8 mouse cellular contexts compared by ENCODE assay signal in genomic region chr1:55238496-55238895, GRCm38 (mm10). TPM values are rescaled to one million over a fixed set of nuclear protein-coding genes. Genes with fewer than 3 reads are reported as not detected.
DNase-seq lines count a peak whose midpoint lies in the region; ATAC-seq and TF ChIP-seq lines count a peak whose summit lies in the region.

No protein-coding gene starts in this region.

- 0 out of 2 replicates have a peak, but pooled peaks cover 9% of the 10 kb centered on the region for H3K36me3 ChIP-seq in lung, embryonic 14.5 days (ENCODE audit: insufficient read depth)
- H3K36me3 ChIP-seq in hindbrain, embryonic 12.5 days, result no peaks in the 10 kb centered on the region
- H3K36me3 ChIP-seq in midbrain, embryonic 15.5 days (replicated peaks), result no peaks in the 10 kb centered on the region

- H3K4me1 ChIP-seq in lung, embryonic 14.5 days (ENCODE audit: insufficient read depth), result peaks cover 14% of the 10 kb centered on the region; the same call in 1 of the 2 replicates
- H3K4me1 ChIP-seq in cortical plate, adult 2 months (ENCODE audit: control insufficient read depth, insufficient read depth, low read length), result peaks cover 10% of the 10 kb centered on the region; the same call in 1 of the 2 replicates
- H3K4me1 ChIP-seq in hindbrain, embryonic 12.5 days, result peaks cover 35% of the 10 kb centered on the region
- peaks cover 45% of the 10 kb centered on the region for H3K4me1 ChIP-seq in midbrain, embryonic 15.5 days

- TF ChIP-seq CTCF in lung, embryonic 14.5 days (IDR thresholded peaks at IDR 0.05; ENCODE audit: low read depth), result no peak
- TF ChIP-seq CTCF in cortical plate, adult 2 months (IDR thresholded peaks at IDR 0.05; ENCODE audit: extremely low read depth, insufficient read depth, low read length), result no peak

- peak overlapping the region; percentile 99 for H3K4me2 ChIP-seq in lung, embryonic 14.5 days
- H3K4me2 ChIP-seq in hindbrain, embryonic 12.5 days (replicated peaks), result peak overlapping the region; percentile 89
- peak overlapping the region; percentile 81 for H3K4me2 ChIP-seq in midbrain, embryonic 15.5 days

- H3K9ac ChIP-seq in lung, embryonic 14.5 days, result peak overlapping the region; percentile 68
- peak overlapping the region; percentile 81 for H3K9ac ChIP-seq in hindbrain, embryonic 12.5 days
- H3K9ac ChIP-seq in midbrain, embryonic 15.5 days, result peak overlapping the region; percentile 64

- no peak overlapping the region for H3K27ac ChIP-seq in lung, embryonic 14.5 days (ENCODE audit: low read depth)
- no peak overlapping the region for H3K27ac ChIP-seq in cortical plate, adult 2 months (ENCODE audit: insufficient read depth, low read length)
- no peak overlapping the region for H3K27ac ChIP-seq in hindbrain, embryonic 12.5 days
- no peak overlapping the region for H3K27ac ChIP-seq in midbrain, embryonic 15.5 days

- peak overlapping the region; percentile 85 for H3K4me3 ChIP-seq in lung, embryonic 14.5 days (ENCODE audit: low read depth, low read length)
- peak overlapping the region; percentile 94 for H3K4me3 ChIP-seq in cortical plate, adult 2 months (ENCODE audit: insufficient read depth, low read length)
- peak overlapping the region; percentile 83 for H3K4me3 ChIP-seq in hindbrain, embryonic 12.5 days
- H3K4me3 ChIP-seq in midbrain, embryonic 15.5 days, result peak overlapping the region; percentile 79

- WGBS in lung, embryonic 14.5 days, result 29% methylated on average over 13 of the region's 13 CpGs
- 23% methylated on average over 13 of the region's 13 CpGs for WGBS in hindbrain, embryonic 12.5 days
- 23% methylated on average over 13 of the region's 13 CpGs for WGBS in midbrain, embryonic 15.5 days

- ATAC-seq in lung, embryonic 14.5 days (ENCODE audit: insufficient read depth), result no peak
- ATAC-seq in hindbrain, embryonic 12.5 days (ENCODE audit: low FRiP score), result no peak
- ATAC-seq in midbrain, embryonic 15.5 days (replicated peaks), result no peak

- no peak for TF ChIP-seq POLR2A in cortical plate, adult 2 months (IDR thresholded peaks at IDR 0.05; ENCODE audit: extremely low read depth, insufficient read depth, low read length)

- DNase-seq in lung, embryonic 14.5 days, result no peak
- no peak for DNase-seq in lung, adult 18-20 months
- no peak for DNase-seq in gastrocnemius, adult 18-20 months (ENCODE audit: low spot score)
- DNase-seq in adrenal gland, adult 8-10 months, result no peak
- no peak for DNase-seq in right cerebral cortex, postnatal 4 days

- H3K27me3 ChIP-seq in lung, embryonic 14.5 days (ENCODE audit: insufficient read depth, low read length), result no peaks in the 10 kb centered on the region
- H3K27me3 ChIP-seq in hindbrain, embryonic 12.5 days, result no peaks in the 10 kb centered on the region
- no peaks in the 10 kb centered on the region for H3K27me3 ChIP-seq in midbrain, embryonic 15.5 days (replicated peaks)

- no peaks in the 10 kb centered on the region for H3K9me3 ChIP-seq in lung, embryonic 14.5 days (ENCODE audit: low read depth, low read length)
- no peaks in the 10 kb centered on the region for H3K9me3 ChIP-seq in hindbrain, embryonic 12.5 days (replicated peaks)
- no peaks in the 10 kb centered on the region for H3K9me3 ChIP-seq in midbrain, embryonic 15.5 days

RNA-seq across cellular contexts. Expression of gene Mars2, which starts 1.5 kb away (rescaled TPM):
- polyA plus RNA-seq in lung, embryonic 14.5 days (2014; fragmentation: Nextera tagmentation; extraction: Ambion mirVana), result 2.9 and 3.3 TPM in 2 replicates
- polyA plus RNA-seq in cortical plate, adult 2 months (2012; rRNA removed), result 4.1 TPM in 2 replicates
- polyA plus RNA-seq in hindbrain, embryonic 12.5 days (2016; fragmentation: Nextera tagmentation; extraction: Ambion mirVana), result 3.2 and 3.6 TPM in 2 replicates
- polyA plus RNA-seq in midbrain, embryonic 15.5 days (2015; fragmentation: Nextera tagmentation; extraction: Ambion mirVana), result 3.4 and 4.0 TPM in 2 replicates
- 1 to 10 TPM; 2.5 TPM for total RNA-seq in gastrocnemius, adult 18-20 months (2021)
- 1 to 10 TPM; 6.3 to 7.4 (median 7.0) TPM for total RNA-seq in adrenal gland, adult 8-10 months (2022)

RNA-seq across cellular contexts. Expression of gene Rftn2, which starts 11.9 kb away (rescaled TPM):
- polyA plus RNA-seq in lung, embryonic 14.5 days (2014; fragmentation: Nextera tagmentation; extraction: Ambion mirVana), result 12.1 and 12.6 TPM in 2 replicates
- 20.8 TPM in 2 replicates for polyA plus RNA-seq in cortical plate, adult 2 months (2012; rRNA removed)
- polyA plus RNA-seq in hindbrain, embryonic 12.5 days (2016; fragmentation: Nextera tagmentation; extraction: Ambion mirVana), result 13.0 and 13.6 TPM in 2 replicates
- polyA plus RNA-seq in midbrain, embryonic 15.5 days (2015; fragmentation: Nextera tagmentation; extraction: Ambion mirVana), result 6.9 and 9.2 TPM in 2 replicates
- total RNA-seq in gastrocnemius, adult 18-20 months (2021), result 1 to 10 TPM; 2.4 to 3.3 TPM
- 10 to 100 TPM; 20.8 to 37.2 (median 30.9) TPM for total RNA-seq in adrenal gland, adult 8-10 months (2022)
